Mouse (Mus musculus) liver, embryonic 15.5 days (tissue): ENCODE measurements around the gene Mapk12. TPM values are rescaled to one million over a fixed set of nuclear protein-coding genes. Genes with fewer than 3 reads are reported as not detected.

Experiments used
- ATAC-seq: fragments of 200-750 bp; cut with Nextera tagmentation; 2 replicates; pipeline ENCODE4 v1.8.0; 2017; ENCODE audit warnings: moderate number of reproducible peaks, mild to moderate bottlenecking, moderate library complexity; ENCODE audit not compliant: insufficient read depth
- H3K27ac ChIP-seq: fragments of 300-500 bp; sonication (generic); replicated peaks from 2 replicates; pipeline ENCODE4 v1.5.1; 2015; ENCODE audit warnings: mild to moderate bottlenecking, inconsistent platforms
- H3K27me3 ChIP-seq: fragments of 300-500 bp; sonication (generic); 2 replicates; pipeline ENCODE4 v1.6.1; 2015; ENCODE audit warnings: mild to moderate bottlenecking, inconsistent platforms
- H3K36me3 ChIP-seq: fragments of 300-500 bp; sonication (generic); replicated peaks from 2 replicates; pipeline ENCODE4 v1.6.1; 2015; ENCODE audit warnings: moderate library complexity, mild to moderate bottlenecking, inconsistent platforms
- H3K4me1 ChIP-seq: fragments of 300-500 bp; sonication (generic); replicated peaks from 2 replicates; pipeline ENCODE4 v1.6.1; 2015; ENCODE audit warnings: inconsistent platforms
- H3K4me2 ChIP-seq: fragments of 300-500 bp; sonication (generic); 2 replicates; pipeline ENCODE4 v1.6.1; 2015; ENCODE audit warnings: moderate library complexity, mild to moderate bottlenecking, inconsistent platforms
- H3K4me3 ChIP-seq: fragments of 300-500 bp; sonication (generic); replicated peaks from 2 replicates; pipeline ENCODE4 v1.5.1; 2015; ENCODE audit warnings: mild to moderate bottlenecking, inconsistent platforms
- H3K9ac ChIP-seq: fragments of 300-500 bp; sonication (generic); 2 replicates; pipeline ENCODE4 v1.6.1; 2015; ENCODE audit warnings: moderate library complexity, mild to moderate bottlenecking, inconsistent platforms
- H3K9me3 ChIP-seq: fragments of 300-500 bp; sonication (generic); replicated peaks from 2 replicates; pipeline ENCODE4 v1.6.1; 2016; ENCODE audit warnings: inconsistent platforms
- WGBS: fragments of 180-500 bp; shearing (Covaris S2); methylation state at CpG from one replicate; pipeline ENCODE4 v1.1.7; 2015; ENCODE audit warnings: mixed read lengths; ENCODE audit not compliant: insufficient replicate concordance; 5-methylcytosine and 5-hydroxymethylcytosine counted together
- polyA plus RNA-seq: library from polyadenylated mRNA; unstranded; fragments of >200 nt; fragmentation: Nextera tagmentation; extraction: Ambion mirVana; gene quantifications from 2 replicates; pipeline ENCODE4 v1.2.1, GENCODE M21; 2015

Gene Mapk12
- polyA plus RNA-seq, 1 experiment from 2014 or later = 1.5 TPM

- Histone ChIP-seq H3K4me2 (no peak overlapping the region), H3K36me3 (no peaks in the 10 kb centered on the region), H3K9me3 (no peaks in the 10 kb centered on the region), H3K4me1 (peaks cover 19% of the 10 kb centered on the region), H3K4me3 (no peak overlapping the region), H3K27me3 (peaks cover 94% of the 10 kb centered on the region), H3K27ac (no peak overlapping the region), H3K9ac (no peak overlapping the region)
- ATAC-seq = no peak
- 44% methylated on average over 4 of the region's 4 CpGs for WGBS
These were observed 7.4 kb upstream of the Mapk12 start for GRCm38 (mm10) chr15:89147895-89148294.

DNA sequence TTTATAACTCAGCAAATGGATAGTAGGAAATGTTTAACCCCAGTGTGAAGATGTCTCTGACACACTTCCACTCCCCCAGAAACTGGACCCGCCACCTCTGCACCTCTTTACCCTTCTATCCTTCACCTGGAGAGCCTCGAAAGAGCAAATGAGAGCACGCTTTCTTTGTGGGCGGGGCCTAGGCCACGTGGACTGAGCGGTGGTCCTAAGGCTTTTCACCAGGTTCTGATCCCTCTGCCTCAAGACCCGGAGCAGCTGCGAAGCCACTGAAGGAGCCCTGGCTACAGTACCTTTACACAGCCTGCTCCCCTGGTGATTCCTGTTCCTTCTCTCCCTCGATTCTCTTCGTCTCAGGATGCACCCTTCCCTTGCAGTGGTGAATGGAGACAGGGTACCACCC lies 7.0 kb upstream of the Mapk12 start:
- no peak overlapping the region for H3K27ac ChIP-seq
- peaks cover 19% of the 10 kb centered on the region for H3K4me1 ChIP-seq
- no peak for ATAC-seq
- no peak overlapping the region for H3K9ac ChIP-seq
- no peaks in the 10 kb centered on the region for H3K36me3 ChIP-seq
- no peak overlapping the region for H3K4me2 ChIP-seq
- H3K27me3 ChIP-seq = peaks cover 98% of the 10 kb centered on the region
- 16% methylated on average over 10 of the region's 10 CpGs for WGBS
- H3K9me3 ChIP-seq = no peaks in the 10 kb centered on the region
- H3K4me3 ChIP-seq = no peak overlapping the region

GRCm38 (mm10) chr15:89147024-89147423 lies 6.5 kb upstream of the Mapk12 start:
- H3K9ac ChIP-seq = no peak overlapping the region
- no peak overlapping the region for H3K4me3 ChIP-seq
- ATAC-seq = no peak
- peaks cover 19% of the 10 kb centered on the region for H3K4me1 ChIP-seq
- peak overlapping the region; percentile 23; the same call in 1 of the 2 replicates for H3K4me2 ChIP-seq
- H3K36me3 ChIP-seq = no peaks in the 10 kb centered on the region
- H3K27me3 ChIP-seq = peaks cover 98% of the 10 kb centered on the region
- no peaks in the 10 kb centered on the region for H3K9me3 ChIP-seq
- no peak overlapping the region for H3K27ac ChIP-seq
- WGBS = 4% methylated on average over 16 of the region's 16 CpGs

- H3K4me2 ChIP-seq = peak overlapping the region; percentile 23; the same call in 1 of the 2 replicates
- no peak for ATAC-seq
- H3K27me3 ChIP-seq = peaks cover 99% of the 10 kb centered on the region
- no peak overlapping the region for H3K27ac ChIP-seq
- H3K4me3 ChIP-seq = no peak overlapping the region
- WGBS = 2% methylated on average over 27 of the region's 27 CpGs
- H3K9me3 ChIP-seq = no peaks in the 10 kb centered on the region
- no peaks in the 10 kb centered on the region for H3K36me3 ChIP-seq
- no peak overlapping the region for H3K9ac ChIP-seq
- H3K4me1 ChIP-seq = peaks cover 19% of the 10 kb centered on the region
These were observed 6.0 kb upstream of the Mapk12 start for GRCm38 (mm10) chr15:89146537-89146936.

- H3K9me3 ChIP-seq = no peaks in the 10 kb centered on the region
- H3K27me3 ChIP-seq = peaks cover 100% of the 10 kb centered on the region
- no peak overlapping the region for H3K4me3 ChIP-seq
- H3K4me2 ChIP-seq = no peak overlapping the region
- H3K4me1 ChIP-seq = peaks cover 19% of the 10 kb centered on the region
- no peaks in the 10 kb centered on the region for H3K36me3 ChIP-seq
- no peak for ATAC-seq
- no peak overlapping the region for H3K9ac ChIP-seq
- 66% methylated on average over 24 of the region's 24 CpGs for WGBS
- no peak overlapping the region for H3K27ac ChIP-seq
These were observed 5.4 kb upstream of the Mapk12 start for GRCm38 (mm10) chr15:89145813-89146350.

- whole genome bisulfite sequencing = 54% methylated on average over 11 of the region's 11 CpGs
- Histone ChIP-seq H3K27me3 (peaks cover 100% of the 10 kb centered on the region), H3K9me3 (no peaks in the 10 kb centered on the region), H3K9ac (no peak overlapping the region), H3K4me2 (no peak overlapping the region), H3K4me1 (peaks cover 23% of the 10 kb centered on the region), H3K4me3 (no peak overlapping the region), H3K36me3 (no peaks in the 10 kb centered on the region), H3K27ac (no peak overlapping the region)
- no peak for ATAC-seq
These were observed 4.5 kb upstream of the Mapk12 start for GRCm38 (mm10) chr15:89144965-89145364.

GRCm38 (mm10) chr15:89143134-89143533 lies 2.6 kb upstream of the Mapk12 start:
- H3K27ac ChIP-seq = no peak overlapping the region
- peaks cover 100% of the 10 kb centered on the region for H3K27me3 ChIP-seq
- peaks cover 13% of the 10 kb centered on the region for H3K4me1 ChIP-seq
- WGBS = 32% methylated on average over 2 of the region's 2 CpGs
- no peak overlapping the region for H3K9ac ChIP-seq
- no peaks in the 10 kb centered on the region for H3K9me3 ChIP-seq
- ATAC-seq = no peak
- no peak overlapping the region for H3K4me3 ChIP-seq
- H3K36me3 ChIP-seq = no peaks in the 10 kb centered on the region
- no peak overlapping the region for H3K4me2 ChIP-seq

GRCm38 (mm10) chr15:89141905-89142304 lies 1.4 kb upstream of the Mapk12 start:
- H3K4me3 ChIP-seq = no peak overlapping the region
- 17% methylated on average over 4 of the region's 4 CpGs for WGBS
- no peak overlapping the region for H3K9ac ChIP-seq
- no peaks in the 10 kb centered on the region for H3K36me3 ChIP-seq
- peaks cover 11% of the 10 kb centered on the region for H3K4me1 ChIP-seq
- no peak overlapping the region for H3K27ac ChIP-seq
- ATAC-seq = no peak
- no peaks in the 10 kb centered on the region for H3K9me3 ChIP-seq
- H3K27me3 ChIP-seq = peaks cover 98% of the 10 kb centered on the region
- no peak overlapping the region for H3K4me2 ChIP-seq

GRCm38 (mm10) chr15:89141443-89141842 lies 940 bp upstream of the Mapk12 start:
- peaks cover 7% of the 10 kb centered on the region; the same call in 1 of the 2 replicates for H3K4me1 ChIP-seq
- WGBS = 27% methylated on average over 5 of the region's 5 CpGs
- ATAC-seq = no peak
- H3K4me3 ChIP-seq = no peak overlapping the region
- no peak overlapping the region for H3K9ac ChIP-seq
- no peaks in the 10 kb centered on the region for H3K9me3 ChIP-seq
- no peak overlapping the region for H3K4me2 ChIP-seq
- H3K36me3 ChIP-seq = no peaks in the 10 kb centered on the region
- peaks cover 98% of the 10 kb centered on the region for H3K27me3 ChIP-seq
- H3K27ac ChIP-seq = no peak overlapping the region

DNA sequence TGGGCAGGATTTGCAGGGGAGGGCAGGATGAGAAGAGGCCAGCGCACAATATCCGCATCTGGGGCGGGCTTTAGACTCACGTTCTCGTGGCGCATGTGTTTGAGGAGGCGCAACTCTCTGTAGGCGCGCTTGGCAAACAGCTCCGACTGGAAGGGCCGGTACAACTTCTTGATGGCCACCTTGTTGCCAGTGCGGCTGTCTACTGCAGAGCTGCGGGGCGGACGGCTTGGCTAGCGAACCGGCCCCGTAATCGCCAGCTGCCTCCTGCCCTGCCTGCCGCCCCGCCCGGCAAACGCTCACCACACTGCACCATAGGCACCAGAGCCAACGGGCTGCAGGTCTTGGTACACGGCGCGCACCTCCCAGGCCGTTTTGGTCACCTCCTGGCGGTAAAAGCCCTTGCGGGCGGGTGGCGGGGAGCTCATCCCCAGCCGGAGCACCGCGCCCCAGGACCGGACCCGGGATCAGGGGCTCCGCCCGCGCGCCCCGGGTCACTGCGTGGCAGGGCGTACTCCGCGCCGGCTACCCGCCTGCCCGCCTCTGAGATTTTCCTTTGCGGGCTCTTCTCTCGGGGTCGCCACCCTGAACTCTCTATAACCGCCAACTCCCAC lies 350 bp downstream of the Mapk12 start:
- WGBS = 1% methylated on average over 53 of the region's 53 CpGs
- ATAC-seq = peak; percentile 28; the same call in 1 of the 2 replicates

GRCm38 (mm10) chr15:89138531-89138930 lies 2.0 kb downstream of the Mapk12 start:
- WGBS = 75% methylated on average over 6 of the region's 6 CpGs
- Histone ChIP-seq H3K4me1 (peaks cover 5% of the 10 kb centered on the region; the same call in 1 of the 2 replicates), H3K9ac (no peak overlapping the region), H3K36me3 (no peaks in the 10 kb centered on the region), H3K4me3 (no peak overlapping the region), H3K27me3 (peaks cover 90% of the 10 kb centered on the region), H3K27ac (no peak overlapping the region), H3K4me2 (no peak overlapping the region), H3K9me3 (no peaks in the 10 kb centered on the region)
- no peak for ATAC-seq

More for the DNA sequence above, 350 bp downstream of the Mapk12 start:
- Histone ChIP-seq H3K4me3 (peak overlapping the region; percentile 37), H3K27me3 (peaks cover 98% of the 10 kb centered on the region), H3K36me3 (no peaks in the 10 kb centered on the region), H3K4me1 (peaks cover 5% of the 10 kb centered on the region; the same call in 1 of the 2 replicates), H3K9me3 (no peaks in the 10 kb centered on the region), H3K27ac (no peak overlapping the region), H3K4me2 (peak overlapping the region; percentile 57), H3K9ac (no peak overlapping the region)

GRCm38 (mm10) chr15:89138046-89138405 lies 2.5 kb downstream of the Mapk12 start:
- Histone ChIP-seq H3K4me1 (peaks cover 5% of the 10 kb centered on the region; the same call in 1 of the 2 replicates), H3K4me3 (no peak overlapping the region), H3K27me3 (peaks cover 89% of the 10 kb centered on the region), H3K9me3 (no peaks in the 10 kb centered on the region), H3K27ac (no peak overlapping the region), H3K9ac (no peak overlapping the region), H3K4me2 (no peak overlapping the region), H3K36me3 (no peaks in the 10 kb centered on the region)
- ATAC-seq = no peak
- 62% methylated on average over 7 of the region's 7 CpGs for WGBS
